In the genomic region with DNA sequence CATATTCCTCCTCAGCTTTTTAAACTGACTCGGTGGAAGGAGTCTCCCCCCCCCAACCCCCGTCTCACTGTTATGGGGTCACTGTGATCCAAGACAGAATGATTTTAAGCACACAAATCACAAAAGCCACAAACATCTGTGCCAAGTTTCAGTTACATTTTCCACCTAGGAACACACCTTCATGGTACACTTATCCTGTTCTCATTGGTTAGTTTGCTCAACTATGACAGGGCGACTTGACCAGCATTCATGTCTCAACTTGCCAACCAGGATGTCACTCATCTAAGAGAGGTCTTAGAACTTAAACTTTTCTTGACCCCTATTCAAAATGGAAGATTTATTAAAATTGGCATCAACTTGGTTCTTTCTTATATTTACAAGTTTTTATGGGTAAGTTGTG, we compare ENCODE assay signal across 31 mouse cellular contexts. TPM values are rescaled to one million over a fixed set of nuclear protein-coding genes. Genes with fewer than 3 reads are reported as not detected.
"Had no signal": no experiment of that assay in that cellular context is flagged by ENCODE, and none has a peak within 500 bp of the region (broad histone marks: within the 10 kb centered on the region; RNA-seq: fewer than 3 reads in every experiment).

No protein-coding gene starts in this region.

- H3K27ac ChIP-seq: limb, embryonic 10.5 days; limb, embryonic 12.5 days; limb, embryonic 13.5 days; limb, embryonic 15.5 days; liver, embryonic 12.5 days; liver, embryonic 13.5 days; liver, embryonic 14.5 days; liver, embryonic 15.5 days; lung, embryonic 15.5 days; macrophage; midbrain, embryonic 10.5 days; midbrain, embryonic 12.5 days; midbrain, embryonic 13.5 days; midbrain, embryonic 15.5 days had no signal

- H3K4me3 ChIP-seq: limb, embryonic 10.5 days; limb, embryonic 12.5 days; limb, embryonic 13.5 days; limb, embryonic 15.5 days; liver, embryonic 12.5 days; liver, embryonic 13.5 days; liver, embryonic 15.5 days; lung, embryonic 15.5 days; midbrain, embryonic 10.5 days; midbrain, embryonic 12.5 days; midbrain, embryonic 13.5 days; midbrain, embryonic 15.5 days; myocyte had no signal

- DNase-seq: left cerebral cortex, postnatal 4 days; liver; liver, embryonic 13.5 days; liver, postnatal 0 days; lung, adult 18-20 months; lung, adult 2 months; lung, embryonic 14.5 days; lung, postnatal 10 days; lung, postnatal 14 days; lung, postnatal 36 days; lung, postnatal 4 days; midbrain, embryonic 14.5 days had no signal

- H3K36me3 ChIP-seq: limb, embryonic 10.5 days; limb, embryonic 12.5 days; limb, embryonic 13.5 days; limb, embryonic 15.5 days; liver, embryonic 12.5 days; liver, embryonic 13.5 days; liver, embryonic 15.5 days; lung, embryonic 15.5 days; midbrain, embryonic 10.5 days; midbrain, embryonic 12.5 days; midbrain, embryonic 13.5 days; midbrain, embryonic 15.5 days had no signal

- H3K27me3 ChIP-seq: limb, embryonic 12.5 days; limb, embryonic 13.5 days; limb, embryonic 15.5 days; liver, embryonic 12.5 days; liver, embryonic 13.5 days; liver, embryonic 15.5 days; lung, embryonic 15.5 days; midbrain, embryonic 12.5 days; midbrain, embryonic 13.5 days; midbrain, embryonic 15.5 days had no signal

- H3K4me2 ChIP-seq: limb, embryonic 12.5 days; limb, embryonic 13.5 days; limb, embryonic 15.5 days; liver, embryonic 11.5 days; liver, embryonic 12.5 days; liver, embryonic 13.5 days; liver, embryonic 15.5 days; lung, embryonic 14.5 days; lung, embryonic 15.5 days; midbrain, embryonic 11.5 days; midbrain, embryonic 12.5 days; midbrain, embryonic 13.5 days; midbrain, embryonic 15.5 days had no signal

- H3K4me1 ChIP-seq: limb, embryonic 10.5 days; limb, embryonic 12.5 days; limb, embryonic 13.5 days; limb, embryonic 15.5 days; liver, embryonic 12.5 days; liver, embryonic 13.5 days; liver, embryonic 15.5 days; lung, embryonic 15.5 days; midbrain, embryonic 10.5 days; midbrain, embryonic 12.5 days; midbrain, embryonic 13.5 days; midbrain, embryonic 15.5 days had no signal

- H3K9ac ChIP-seq: limb, embryonic 12.5 days; limb, embryonic 13.5 days; limb, embryonic 15.5 days; liver, embryonic 12.5 days; liver, embryonic 13.5 days; liver, embryonic 14.5 days; liver, embryonic 15.5 days; liver, postnatal 0 days; lung, embryonic 14.5 days; lung, embryonic 15.5 days; midbrain, embryonic 12.5 days; midbrain, embryonic 13.5 days; midbrain, embryonic 15.5 days had no signal

- H3K9me3 ChIP-seq: limb, embryonic 10.5 days; limb, embryonic 12.5 days; limb, embryonic 15.5 days; liver, embryonic 12.5 days; liver, embryonic 13.5 days; liver, embryonic 15.5 days; lung, embryonic 15.5 days; megakaryocyte, embryonic 14.5 days; midbrain, embryonic 10.5 days; midbrain, embryonic 12.5 days; midbrain, embryonic 15.5 days had no signal

RNA-seq across cellular contexts. Expression of a gene that starts 31.8 kb away (rescaled TPM):
- total RNA-seq: liver, adult 2 months had no signal
- polyA plus RNA-seq: limb, embryonic 10.5 days; limb, embryonic 11.5 days; liver, adult 2 months; macrophage; midbrain, embryonic 11.5 days; midbrain, embryonic 12.5 days; myocyte had no signal
